Mouse (Mus musculus): ENCODE results near the gene Ctdsp2. TPM values are rescaled to one million over a fixed set of nuclear protein-coding genes. Genes with fewer than 3 reads are reported as not detected.

Ctdsp2 gene
- total and polyA plus RNA-seq, 3 experiments: 8.9 to 21.9 (median 20.2) TPM

DNA sequence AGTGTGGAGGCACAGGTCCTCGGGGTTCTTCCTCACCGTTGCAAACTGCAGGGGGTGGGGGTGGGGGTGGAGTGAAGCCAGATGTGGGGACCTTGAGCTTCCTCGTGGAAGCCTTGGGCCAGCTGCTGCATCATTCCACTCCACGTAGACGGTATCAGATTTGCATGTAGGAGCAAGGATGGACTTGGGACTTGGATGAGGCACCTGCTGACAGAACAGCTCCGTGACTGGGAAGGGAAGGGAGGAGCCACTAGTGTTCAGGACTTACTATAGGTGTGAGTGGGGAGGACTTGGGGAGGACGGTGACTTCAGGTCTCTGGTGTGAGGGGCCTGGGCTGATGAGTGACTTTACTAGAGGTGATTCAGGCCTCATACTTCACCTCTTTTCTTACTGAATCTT lies 5.5 kb upstream of the Ctdsp2 start:
- H3K9ac ChIP-seq (ENCODE audit: insufficient read depth, low read depth): no peak overlapping the region
- dilution Hi-C loops (cut with MboI; ENCODE audit: extremely low pct_ligation_motif_present, extremely low pct_unique_long_range_greater_than_20kb, low sequenced_read_pairs): no loop called here

DNA sequence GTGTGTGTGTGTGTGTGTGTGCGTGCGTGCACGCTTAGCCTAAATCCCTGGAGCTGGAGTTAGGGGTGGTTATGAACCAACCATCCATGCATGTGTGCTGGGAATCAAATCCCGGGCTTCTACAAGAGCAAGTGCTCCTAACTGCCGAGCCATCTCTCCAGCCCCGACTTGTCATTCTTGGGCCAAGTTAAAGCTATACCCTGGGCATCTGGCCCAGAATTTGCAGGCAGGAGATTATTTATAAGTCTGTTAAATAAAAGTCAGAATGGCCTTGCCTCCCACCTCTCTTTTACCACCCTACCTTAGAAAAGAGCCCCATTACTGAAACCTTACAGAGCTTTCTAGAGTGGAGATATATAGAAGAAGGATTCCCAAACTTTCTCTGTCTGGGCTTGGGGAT lies 2.8 kb upstream of the Ctdsp2 start:
- H3K9me3 ChIP-seq (replicated peaks; ENCODE audit: low read length): no peaks in the 10 kb centered on the region
- peaks cover 28% of the 10 kb centered on the region for H3K27me3 ChIP-seq (replicated peaks)
- H3K27ac ChIP-seq (ENCODE audit: insufficient read depth, low read depth): no peak overlapping the region
- H3K79me2 ChIP-seq (replicated peaks; ENCODE audit: control insufficient read depth, extremely low read depth, insufficient read depth, poor library complexity, severe bottlenecking): peaks cover 12% of the 10 kb centered on the region
- no peak overlapping the region for H3K4me3 ChIP-seq (replicated peaks in 1 of 3; ENCODE audit: low read depth in 2 of 3, low read length in 2 of 3, poor library complexity in 1 of 3)
- dilution Hi-C loops (cut with MboI; ENCODE audit: extremely low pct_ligation_motif_present, extremely low pct_unique_long_range_greater_than_20kb, low sequenced_read_pairs) (no loop called here), in situ Hi-C loops (cut with MboI; ENCODE audit: low pct_ligation_motif_present, low pct_unique_long_range_greater_than_20kb, low sequenced_read_pairs) (no loop called here)
- no peak overlapping the region for H3K4me2 ChIP-seq (ENCODE audit: insufficient read depth, low read depth, poor library complexity, severe bottlenecking)
- H3K36me3 ChIP-seq (replicated peaks in 1 of 2; ENCODE audit: control insufficient read depth in 1 of 2, insufficient read depth in 1 of 2, low read length in 1 of 2): peaks cover 0 to 2% of the 10 kb centered on the region in 2 experiments
- H3K9ac ChIP-seq (ENCODE audit: insufficient read depth, low read depth): no peak overlapping the region
- peaks cover 4 to 15% of the 10 kb centered on the region in 2 experiments for H3K4me1 ChIP-seq (ENCODE audit: control insufficient read depth in 1 of 2, insufficient read depth in 2 of 2)
- no peak for DNase-seq (ENCODE audit: extremely low read depth)
- TF ChIP-seq USF1 (IDR thresholded peaks at IDR 0.05; ENCODE audit: low read depth, low read length) (no peak), CHD2 (IDR thresholded peaks at IDR 0.05; ENCODE audit: low read length) (no peak), BHLHE40 (IDR thresholded peaks at IDR 0.05; ENCODE audit: low read depth, low read length) (no peak), GABPA (IDR thresholded peaks at IDR 0.05; ENCODE audit: insufficient replicate concordance, low read depth, low read length) (no peak), RCOR1 (conservative IDR thresholded peaks at IDR 0.05; ENCODE audit: low read depth, low read length) (no peak), TCF12 (IDR thresholded peaks at IDR 0.05; ENCODE audit: low read depth, low read length) (no peak), ELF1 (IDR thresholded peaks at IDR 0.05; ENCODE audit: low read depth, low read length) (no peak), NRF1 (IDR thresholded peaks at IDR 0.05; ENCODE audit: low read depth, low read length) (no peak), ZNF384 (IDR thresholded peaks at IDR 0.05; ENCODE audit: low read depth, low read length) (no peak), MYC (IDR thresholded peaks at IDR 0.05; ENCODE audit: low read depth, low read length) (no peak), HCFC1 (IDR thresholded peaks at IDR 0.05; ENCODE audit: low read depth, low read length) (no peak), MEF2A (IDR thresholded peaks at IDR 0.05; ENCODE audit: borderline replicate concordance, low read depth, low read length) (no peak), MAZ (IDR thresholded peaks at IDR 0.05; ENCODE audit: low read depth, low read length) (no peak), POLR2AphosphoS2 (IDR thresholded peaks at IDR 0.05; ENCODE audit: low read depth, low read length) (no peak), NELFE (IDR thresholded peaks at IDR 0.05; ENCODE audit: low read depth, low read length) (no peak), ETS1 (conservative IDR thresholded peaks at IDR 0.05; ENCODE audit: low read depth, low read length) (no peak), UBTF (IDR thresholded peaks at IDR 0.05; ENCODE audit: low read depth, low read length) (no peak)

More for the DNA sequence above, 5.5 kb upstream of the Ctdsp2 start:
- Histone ChIP-seq H3K4me2 (ENCODE audit: insufficient read depth, low read depth, poor library complexity, severe bottlenecking) (no peak overlapping the region), H3K36me3 (replicated peaks in 1 of 2; ENCODE audit: control insufficient read depth in 1 of 2, insufficient read depth in 1 of 2, low read length in 1 of 2) (no peaks in the 10 kb centered on the region), H3K27me3 (replicated peaks) (peaks cover 28% of the 10 kb centered on the region), H3K27ac (ENCODE audit: insufficient read depth, low read depth) (no peak overlapping the region), H3K4me3 (replicated peaks in 1 of 3; ENCODE audit: low read depth in 2 of 3, low read length in 2 of 3, poor library complexity in 1 of 3) (no peak overlapping the region), H3K9me3 (replicated peaks; ENCODE audit: low read length) (no peaks in the 10 kb centered on the region), H3K4me1 (ENCODE audit: control insufficient read depth in 1 of 2, insufficient read depth in 2 of 2) (peaks cover 0 to 3% of the 10 kb centered on the region in 2 experiments; a peak in 3 of 4 replicates), H3K79me2 (replicated peaks; ENCODE audit: control insufficient read depth, extremely low read depth, insufficient read depth, poor library complexity, severe bottlenecking) (no peaks in the 10 kb centered on the region)
- TF ChIP-seq USF2 (conservative IDR thresholded peaks at IDR 0.05; ENCODE audit: low read depth, low read length): no peak
- TF ChIP-seq MAZ (IDR thresholded peaks at IDR 0.05; ENCODE audit: low read depth, low read length): no peak
- TF ChIP-seq NELFE (IDR thresholded peaks at IDR 0.05; ENCODE audit: low read depth, low read length): no peak
- no peak for TF ChIP-seq CTCF (conservative IDR thresholded peaks at IDR 0.05 in 1 of 2, IDR thresholded peaks at IDR 0.05 in 1 of 2; ENCODE audit: low read depth in 2 of 2, low read length in 2 of 2)
- TF ChIP-seq JUN (IDR thresholded peaks at IDR 0.05; ENCODE audit: insufficient read depth, low read depth, low read length): no peak
- no peak for TF ChIP-seq USF1 (IDR thresholded peaks at IDR 0.05; ENCODE audit: low read depth, low read length)
- TF ChIP-seq BHLHE40 (IDR thresholded peaks at IDR 0.05; ENCODE audit: low read depth, low read length): no peak
- in situ Hi-C loops (cut with MboI; ENCODE audit: low pct_ligation_motif_present, low pct_unique_long_range_greater_than_20kb, low sequenced_read_pairs): no loop called here
- no peak for DNase-seq (ENCODE audit: extremely low read depth)
